Mouse (Mus musculus) limb, embryonic 12.5 days (tissue): ENCODE data around the gene AC134908.4. TPM values are rescaled to one million over a fixed set of nuclear protein-coding genes. Genes with fewer than 3 reads are reported as not detected.

Experiments used
- ATAC-seq: fragments of 200-750 bp; cut with Nextera tagmentation; 2 replicates; pipeline ENCODE4 v1.8.0; 2017; ENCODE audit warnings: low read depth, moderate TSS enrichment; ENCODE audit not compliant: insufficient number of reproducible peaks, insufficient read depth, low FRiP score, low TSS enrichment
- H3K27ac ChIP-seq: fragments of 300-500 bp; sonication (generic); 2 replicates; pipeline ENCODE4 v1.5.1; 2016; ENCODE audit warnings: mild to moderate bottlenecking, moderate library complexity
- H3K27me3 ChIP-seq: fragments of 300-500 bp; sonication (generic); 2 replicates; pipeline ENCODE4 v1.6.1; 2016; ENCODE audit warnings: mild to moderate bottlenecking, moderate library complexity
- H3K36me3 ChIP-seq: fragments of 300-500 bp; sonication (generic); 2 replicates; pipeline ENCODE4 v1.6.1; 2016; ENCODE audit warnings: mild to moderate bottlenecking, moderate library complexity
- H3K4me1 ChIP-seq: fragments of 300-500 bp; sonication (generic); replicated peaks from 2 replicates; pipeline ENCODE4 v1.6.1; 2016
- H3K4me2 ChIP-seq: fragments of 300-500 bp; sonication (generic); 2 replicates; pipeline ENCODE4 v1.6.1; 2016; ENCODE audit warnings: mild to moderate bottlenecking, moderate library complexity
- H3K4me3 ChIP-seq: fragments of 300-500 bp; sonication (generic); replicated peaks from 2 replicates; pipeline ENCODE4 v1.5.1; 2016; ENCODE audit warnings: mild to moderate bottlenecking
- H3K9ac ChIP-seq: fragments of 300-500 bp; sonication (generic); replicated peaks from 2 replicates; pipeline ENCODE4 v1.6.1; 2016; ENCODE audit warnings: mild to moderate bottlenecking, moderate library complexity
- H3K9me3 ChIP-seq: fragments of 300-500 bp; sonication (generic); 2 replicates; pipeline ENCODE4 v1.6.1; 2016; ENCODE audit warnings: mild to moderate bottlenecking, moderate library complexity
- WGBS: fragments of 180-500 bp; shearing (Covaris S2); methylation state at CpG from one replicate; pipeline ENCODE4 v1.1.7; 2016; 5-methylcytosine and 5-hydroxymethylcytosine counted together
- polyA plus RNA-seq: library from polyadenylated mRNA; unstranded; fragments of >200 nt; fragmentation: Nextera tagmentation; extraction: Ambion mirVana; gene quantifications from 2 replicates; pipeline ENCODE4 v1.2.1, GENCODE M21; 2016

Gene AC134908.4
- polyA plus RNA-seq, 1 experiment from 2014 or later: not detected

- no peaks in the 10 kb centered on the region for H3K36me3 ChIP-seq
- no peaks in the 10 kb centered on the region; the same call in 1 of the 2 replicates for H3K27me3 ChIP-seq
- H3K4me3 ChIP-seq: no peak overlapping the region
- H3K4me2 ChIP-seq: no peak overlapping the region
- peaks cover 5% of the 10 kb centered on the region; the same call in 1 of the 2 replicates for H3K4me1 ChIP-seq
- ATAC-seq: no peak
- no peaks in the 10 kb centered on the region for H3K9me3 ChIP-seq
- 70% methylated on average over 4 of the region's 4 CpGs for WGBS
- no peak overlapping the region for H3K9ac ChIP-seq
- H3K27ac ChIP-seq: no peak overlapping the region
Measured at GRCm38 (mm10) chr17:25761561-25761970, 33.9 kb downstream of the AC134908.4 start.

GRCm38 (mm10) chr17:25760148-25760547, 35.3 kb downstream of the AC134908.4 start:
- Histone ChIP-seq H3K9me3 (no peaks in the 10 kb centered on the region), H3K4me3 (no peak overlapping the region), H3K4me2 (no peak overlapping the region), H3K27ac (no peak overlapping the region), H3K9ac (no peak overlapping the region), H3K27me3 (no peaks in the 10 kb centered on the region; the same call in 1 of the 2 replicates), H3K4me1 (peaks cover 10% of the 10 kb centered on the region), H3K36me3 (no peaks in the 10 kb centered on the region)
- WGBS: 74% methylated on average over 8 of the region's 8 CpGs
- no peak for ATAC-seq

- ATAC-seq: no peak
- H3K9me3 ChIP-seq: no peaks in the 10 kb centered on the region
- H3K36me3 ChIP-seq: no peaks in the 10 kb centered on the region
- no peak overlapping the region for H3K27ac ChIP-seq
- no peaks in the 10 kb centered on the region; the same call in 1 of the 2 replicates for H3K27me3 ChIP-seq
- no peak overlapping the region for H3K4me2 ChIP-seq
- H3K4me1 ChIP-seq: peaks cover 10% of the 10 kb centered on the region
- 76% methylated on average over 3 of the region's 3 CpGs for WGBS
- no peak overlapping the region for H3K9ac ChIP-seq
- no peak overlapping the region for H3K4me3 ChIP-seq
Measured at GRCm38 (mm10) chr17:25757691-25758090, 37.8 kb downstream of the AC134908.4 start.

- Histone ChIP-seq H3K36me3 (no peaks in the 10 kb centered on the region), H3K27ac (no peak overlapping the region), H3K27me3 (no peaks in the 10 kb centered on the region; the same call in 1 of the 2 replicates), H3K4me2 (no peak overlapping the region), H3K9ac (no peak overlapping the region), H3K4me3 (no peak overlapping the region), H3K9me3 (no peaks in the 10 kb centered on the region), H3K4me1 (peaks cover 11% of the 10 kb centered on the region)
- ATAC-seq: no peak
- WGBS: 82% methylated on average over 9 of the region's 9 CpGs
Measured at GRCm38 (mm10) chr17:25756378-25757242, 38.8 kb downstream of the AC134908.4 start.

- Histone ChIP-seq H3K27ac (no peak overlapping the region), H3K4me3 (no peak overlapping the region), H3K9ac (no peak overlapping the region), H3K27me3 (no peaks in the 10 kb centered on the region; the same call in 1 of the 2 replicates), H3K4me1 (peaks cover 16% of the 10 kb centered on the region), H3K36me3 (no peaks in the 10 kb centered on the region), H3K9me3 (no peaks in the 10 kb centered on the region), H3K4me2 (no peak overlapping the region)
- WGBS: 42% methylated on average over 4 of the region's 4 CpGs
- ATAC-seq: no peak
Measured at GRCm38 (mm10) chr17:25755627-25756377, 39.7 kb downstream of the AC134908.4 start.

GRCm38 (mm10) chr17:25755086-25755485, 40.4 kb downstream of the AC134908.4 start:
- Histone ChIP-seq H3K27me3 (no peaks in the 10 kb centered on the region; the same call in 1 of the 2 replicates), H3K4me3 (no peak overlapping the region), H3K27ac (no peak overlapping the region), H3K4me2 (no peak overlapping the region), H3K9me3 (no peaks in the 10 kb centered on the region), H3K36me3 (no peaks in the 10 kb centered on the region), H3K9ac (no peak overlapping the region), H3K4me1 (peaks cover 16% of the 10 kb centered on the region)
- no peak for ATAC-seq
- WGBS: 86% methylated on average over 4 of the region's 4 CpGs

- Histone ChIP-seq H3K9ac (no peak within 1 kb of the TSS), H3K27ac (no peak within 1 kb of the TSS), H3K9me3 (no peaks in the 10 kb centered on the region), H3K4me1 (peaks cover 16% of the 10 kb centered on the region), H3K4me2 (no peak within 1 kb of the TSS), H3K4me3 (no peak within 1 kb of the TSS), H3K27me3 (no peaks in the 10 kb centered on the region; the same call in 1 of the 2 replicates), H3K36me3 (no peaks in the 10 kb centered on the region)
- WGBS: 84% methylated on average over 9 of the region's 9 CpGs
- ATAC-seq: 0 out of 2 replicates have a peak, but pooled peaks have one; percentile 9
Measured at GRCm38 (mm10) chr17:25754241-25754640, 41.2 kb downstream of the AC134908.4 start, which contains the start of gene Msln. Gene Msln, minus strand, starts transcription at chr17:25754378.

- no peaks in the 10 kb centered on the region for H3K36me3 ChIP-seq
- no peak for ATAC-seq
- no peaks in the 10 kb centered on the region for H3K9me3 ChIP-seq
- no peak overlapping the region for H3K4me3 ChIP-seq
- peak overlapping the region; percentile 35; the same call in 1 of the 2 replicates for H3K9ac ChIP-seq
- peaks cover 16% of the 10 kb centered on the region for H3K4me1 ChIP-seq
- H3K27me3 ChIP-seq: no peaks in the 10 kb centered on the region
- no peak overlapping the region for H3K27ac ChIP-seq
- WGBS: 59% methylated on average over 5 of the region's 5 CpGs
- no peak overlapping the region for H3K4me2 ChIP-seq
Measured at GRCm38 (mm10) chr17:25751446-25751845, 44.0 kb downstream of the AC134908.4 start.

GRCm38 (mm10) chr17:25749314-25749713, 46.1 kb downstream of the AC134908.4 start:
- no peaks in the 10 kb centered on the region for H3K36me3 ChIP-seq
- no peak for ATAC-seq
- no peaks in the 10 kb centered on the region for H3K9me3 ChIP-seq
- H3K9ac ChIP-seq: no peak overlapping the region
- no peak overlapping the region for H3K4me3 ChIP-seq
- peaks cover 6% of the 10 kb centered on the region; the same call in 1 of the 2 replicates for H3K4me1 ChIP-seq
- H3K27ac ChIP-seq: no peak overlapping the region
- WGBS: 78% methylated on average over 6 of the region's 6 CpGs
- H3K4me2 ChIP-seq: no peak overlapping the region
- no peaks in the 10 kb centered on the region for H3K27me3 ChIP-seq

GRCm38 (mm10) chr17:25748238-25748637, 47.2 kb downstream of the AC134908.4 start:
- H3K9me3 ChIP-seq: no peaks in the 10 kb centered on the region
- no peak overlapping the region for H3K4me2 ChIP-seq
- no peak for ATAC-seq
- no peaks in the 10 kb centered on the region for H3K36me3 ChIP-seq
- WGBS: 91% methylated on average over 4 of the region's 4 CpGs
- H3K27me3 ChIP-seq: no peaks in the 10 kb centered on the region
- H3K4me3 ChIP-seq: no peak overlapping the region
- no peak overlapping the region for H3K27ac ChIP-seq
- H3K9ac ChIP-seq: no peak overlapping the region
- H3K4me1 ChIP-seq: peaks cover 6% of the 10 kb centered on the region; the same call in 1 of the 2 replicates

- WGBS: 78% methylated on average over 10 of the region's 10 CpGs
- 0 out of 2 replicates have a peak, but pooled peaks cover 9% of the 10 kb centered on the region for H3K27me3 ChIP-seq
- no peak overlapping the region for H3K27ac ChIP-seq
- no peak overlapping the region for H3K9ac ChIP-seq
- H3K4me2 ChIP-seq: no peak overlapping the region
- H3K9me3 ChIP-seq: no peaks in the 10 kb centered on the region
- ATAC-seq: no peak
- H3K4me1 ChIP-seq: no peaks in the 10 kb centered on the region
- no peak overlapping the region for H3K4me3 ChIP-seq
- H3K36me3 ChIP-seq: no peaks in the 10 kb centered on the region
Measured at GRCm38 (mm10) chr17:25744311-25744710, 51.1 kb downstream of the AC134908.4 start.
